In the genomic region with DNA sequence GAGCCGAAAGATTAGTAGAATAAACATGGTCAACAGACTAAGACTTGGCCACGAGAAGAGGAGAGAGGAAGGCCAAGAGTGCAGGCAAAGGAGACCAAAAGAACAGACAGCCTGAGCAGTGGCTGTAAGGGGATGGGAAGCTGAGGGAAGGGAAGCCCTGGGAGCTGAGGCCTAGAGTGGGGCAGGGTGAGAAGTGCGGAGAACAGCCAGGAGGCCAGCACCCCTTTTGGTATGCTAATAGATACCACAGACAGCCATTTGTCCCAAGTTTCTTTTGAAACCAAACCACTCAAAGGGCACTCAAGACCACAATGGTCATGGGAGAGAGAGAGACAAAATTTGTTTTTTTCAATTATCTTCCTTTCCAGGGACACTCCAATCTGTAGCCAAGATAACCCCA, we compare ENCODE assay signal across 18 mouse cellular contexts.
"Had no signal": no experiment of that assay in that cellular context is flagged by ENCODE, and none has a peak within 500 bp of the region (broad histone marks: within the 10 kb centered on the region; RNA-seq: fewer than 3 reads in every experiment).

No protein-coding gene starts in this region.

- H3K27ac ChIP-seq: limb, embryonic 12.5 days; limb, embryonic 15.5 days; liver, embryonic 14.5 days; macrophage; neural tube, embryonic 13.5 days had no signal

- H3K4me2 ChIP-seq: limb, embryonic 12.5 days; limb, embryonic 15.5 days; liver, embryonic 11.5 days; lung, embryonic 14.5 days; neural tube, embryonic 13.5 days had no signal

- H3K27me3 ChIP-seq: limb, embryonic 12.5 days; limb, embryonic 15.5 days; neural tube, embryonic 13.5 days had no signal

- ATAC-seq: liver, postnatal 0 days; lung, postnatal 0 days had no signal

- DNase-seq: kidney, adult 2 months; kidney, postnatal 10 days; kidney, postnatal 4 days; left cerebral cortex, postnatal 4 days; liver, postnatal 0 days; lung, embryonic 14.5 days; midbrain, embryonic 14.5 days; thymus, adult 18-20 months; thymus, postnatal 14 days; thymus, postnatal 4 days had no signal

- H3K4me1 ChIP-seq: limb, embryonic 12.5 days; limb, embryonic 15.5 days had no signal

- H3K9ac ChIP-seq: limb, embryonic 12.5 days; limb, embryonic 15.5 days; liver, embryonic 14.5 days; liver, postnatal 0 days; lung, embryonic 14.5 days; neural tube, embryonic 13.5 days had no signal

- H3K4me3 ChIP-seq: limb, embryonic 12.5 days; limb, embryonic 15.5 days; myocyte; neural tube, embryonic 13.5 days had no signal

- H3K9me3 ChIP-seq: limb, embryonic 12.5 days; limb, embryonic 15.5 days; neural tube, embryonic 13.5 days had no signal

- H3K36me3 ChIP-seq: limb, embryonic 15.5 days had no signal
